Mouse (Mus musculus) embryonic facial prominence, embryonic 13.5 days (tissue): ENCODE measurements around the gene Flvcr1. TPM values are rescaled to one million over a fixed set of nuclear protein-coding genes. Genes with fewer than 3 reads are reported as not detected.

Source experiments
- polyA plus RNA-seq: library from polyadenylated mRNA; unstranded; fragments of >200 nt; fragmentation: Nextera tagmentation; extraction: Ambion mirVana; gene quantifications from 2 replicates; pipeline ENCODE4 v1.2.1, GENCODE M21; 2015

Gene Flvcr1
- polyA plus RNA-seq, 1 experiment from 2014 or later: 7.0 TPM

Other genes with a start within 250 kb of the Flvcr1 start
- 16.9 and 18.4 TPM in 2 replicates for gene Rps6kc1, start 114.4 kb downstream of the Flvcr1 start, polyA plus RNA-seq
- 51.5 and 60.1 TPM in 2 replicates for gene Angel2, start 101.0 kb downstream of the Flvcr1 start, polyA plus RNA-seq
- gene Vash2, start 46.9 kb downstream of the Flvcr1 start, polyA plus RNA-seq: 54.3 and 54.7 TPM in 2 replicates
- not detected in 2 replicates for gene Spata45, start 10.5 kb upstream of the Flvcr1 start, polyA plus RNA-seq
- gene Tatdn3, start 36.8 kb upstream of the Flvcr1 start, polyA plus RNA-seq: 13.9 and 14.0 TPM in 2 replicates
- gene Nsl1, start 36.9 kb upstream of the Flvcr1 start, polyA plus RNA-seq: 24.2 and 24.7 TPM in 2 replicates
- 10.8 and 12.3 TPM in 2 replicates for gene Batf3, start 71.7 kb upstream of the Flvcr1 start, polyA plus RNA-seq
- gene Fam71a, start 138.7 kb upstream of the Flvcr1 start, polyA plus RNA-seq: not detected in 2 replicates
- gene Atf3, start 191.9 kb upstream of the Flvcr1 start, polyA plus RNA-seq: 2.6 and 2.9 TPM in 2 replicates